8 mouse cellular contexts compared by ENCODE assay signal in the genomic region with DNA sequence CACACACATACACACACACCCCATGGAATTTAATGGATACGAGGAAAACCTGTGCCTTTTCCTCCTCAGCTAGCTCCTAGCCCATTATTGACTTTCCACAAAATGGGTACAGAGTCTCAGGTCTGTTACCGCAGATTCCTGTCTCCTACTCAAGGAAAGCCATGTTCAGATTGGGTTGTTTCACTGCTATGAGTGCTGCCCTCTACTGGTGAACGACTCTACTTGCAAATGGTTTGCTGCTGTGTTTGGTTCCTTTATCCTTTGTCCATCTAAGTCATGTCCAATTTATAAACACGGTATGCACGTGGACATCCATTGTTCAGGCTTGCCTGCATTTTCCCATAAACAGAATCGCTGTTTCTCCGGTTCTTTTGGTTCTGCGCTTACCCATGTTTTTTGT.
DNase-seq lines count a peak whose midpoint lies in the region; ATAC-seq and TF ChIP-seq lines count a peak whose summit lies in the region.

No protein-coding gene starts in this region.

- no peak overlapping the region for H3K4me2 ChIP-seq in kidney, embryonic 14.5 days (replicated peaks; ENCODE audit: low read depth, low read length)

- TF ChIP-seq POLR2A in ES-Bruce4 (IDR thresholded peaks at IDR 0.05; ENCODE audit: insufficient read depth, low read length), result no peak

- WGBS in kidney, embryonic 14.5 days, result 40% methylated on average over 8 of the region's 8 CpGs

- no peak overlapping the region for H3K27ac ChIP-seq in kidney, embryonic 14.5 days (ENCODE audit: low read depth, low read length)
- H3K27ac ChIP-seq in ES-Bruce4 (ENCODE audit: insufficient read depth, low read length), result no peak overlapping the region

- TF ChIP-seq CTCF in ES-Bruce4 (IDR thresholded peaks at IDR 0.05; ENCODE audit: low read depth, low read length), result peak; percentile 25

- no peaks in the 10 kb centered on the region for H3K9me3 ChIP-seq in kidney, embryonic 14.5 days (ENCODE audit: control insufficient read depth, low read length)
- no peaks in the 10 kb centered on the region for H3K9me3 ChIP-seq in ES-Bruce4 (replicated peaks; ENCODE audit: control insufficient read depth, insufficient read depth, low read length, poor library complexity, severe bottlenecking)

- H3K4me3 ChIP-seq in kidney, embryonic 14.5 days (ENCODE audit: low read length), result no peak overlapping the region
- H3K4me3 ChIP-seq in ES-Bruce4 (ENCODE audit: low read depth, low read length), result no peak overlapping the region

- no peak for TF ChIP-seq EP300 in ES-Bruce4 (IDR thresholded peaks at IDR 0.05; ENCODE audit: insufficient read depth, low read depth, low read length)

- peak; percentile 71 for DNase-seq in CD4-positive, CD25-positive, alpha-beta regulatory T cell, adult 2 months (ENCODE audit: low read depth, low spot score)
- DNase-seq in kidney, postnatal 10 days, result peak; percentile 35
- DNase-seq in embryo, embryonic 10 days (ENCODE audit: low spot score), result peak; percentile 77
- no peak for DNase-seq in ovary, adult 18-20 months (ENCODE audit: low spot score)

- ATAC-seq in CD4-positive, CD25-positive, alpha-beta regulatory T cell, adult 4 months, result no peak
- no peak for ATAC-seq in kidney, embryonic 14.5 days (ENCODE audit: low FRiP score, low TSS enrichment)
- peak; percentile 79 for ATAC-seq in megakaryocyte, adult 5-6 weeks (ENCODE audit: poor library complexity, severe bottlenecking)

- H3K9ac ChIP-seq in kidney, embryonic 14.5 days (ENCODE audit: low read depth, low read length), result no peak overlapping the region
- no peak overlapping the region for H3K9ac ChIP-seq in ES-Bruce4 (ENCODE audit: low read depth, poor library complexity, severe bottlenecking)

- H3K36me3 ChIP-seq in kidney, embryonic 14.5 days (ENCODE audit: control insufficient read depth, insufficient read depth, low read length), result no peaks in the 10 kb centered on the region
- no peaks in the 10 kb centered on the region for H3K36me3 ChIP-seq in ES-Bruce4 (ENCODE audit: control insufficient read depth, insufficient read depth, low read length, poor library complexity, severe bottlenecking)

- H3K4me1 ChIP-seq in kidney, embryonic 14.5 days (ENCODE audit: control insufficient read depth, insufficient read depth, low read length), result no peaks in the 10 kb centered on the region
- H3K4me1 ChIP-seq in ES-Bruce4 (ENCODE audit: control insufficient read depth, insufficient read depth, low read length), result no peaks in the 10 kb centered on the region

- H3K27me3 ChIP-seq in kidney, embryonic 14.5 days (ENCODE audit: control insufficient read depth, insufficient read depth, low read length), result no peaks in the 10 kb centered on the region
- no peaks in the 10 kb centered on the region for H3K27me3 ChIP-seq in ES-Bruce4 (ENCODE audit: control insufficient read depth, insufficient read depth, low read length, poor library complexity, severe bottlenecking)
